Mouse (Mus musculus): ENCODE data around the gene Mocs3. TPM values are rescaled to one million over a fixed set of nuclear protein-coding genes. Genes with fewer than 3 reads are reported as not detected.

The Mocs3 gene
- total and polyA plus RNA-seq, 2 experiments from 2014 or later: 3.8 to 6.0 TPM

DNA sequence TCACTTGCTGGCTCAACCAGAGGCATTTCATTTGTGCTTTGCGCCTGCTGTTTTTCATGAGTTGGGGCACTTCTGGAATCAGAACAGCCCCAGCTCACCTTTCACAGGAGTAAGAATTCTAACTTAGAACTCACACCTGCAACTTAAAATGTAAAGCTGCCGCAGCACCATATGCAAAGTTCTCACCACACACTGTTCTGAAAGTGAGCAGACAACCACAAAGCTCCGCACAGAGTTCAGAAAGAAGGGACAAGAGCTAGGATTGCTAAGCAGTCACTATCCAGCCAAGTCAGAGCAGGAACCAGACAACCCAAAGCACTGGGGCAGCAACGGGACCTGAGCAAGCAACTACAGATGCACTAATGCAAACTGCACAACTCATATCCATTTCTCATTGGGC, 30.9 kb upstream of the Mocs3 start:
- Histone ChIP-seq H3K27me3 (ENCODE audit: control insufficient read depth, insufficient read depth, low read length) (no peaks in the 10 kb centered on the region), H3K36me3 (replicated peaks; ENCODE audit: control insufficient read depth, insufficient read depth, low read length) (peaks cover 18% of the 10 kb centered on the region; the same call in 1 of the 2 replicates), H3K27ac (ENCODE audit: low read depth) (no peak overlapping the region), H3K4me2 (ENCODE audit: low read depth, low read length) (no peak overlapping the region), H3K9ac (replicated peaks; ENCODE audit: low read depth, low read length) (no peak overlapping the region), H3K4me3 (ENCODE audit: low read depth, low read length) (no peak overlapping the region), H3K4me1 (ENCODE audit: control insufficient read depth, insufficient read depth) (peaks cover 30% of the 10 kb centered on the region), H3K9me3 (replicated peaks; ENCODE audit: control insufficient read depth, low read length) (no peaks in the 10 kb centered on the region)
- no peak for DNase-seq (ENCODE audit: low spot score)
- WGBS: 61% methylated on average over 4 of the region's 4 CpGs
- no peak for ATAC-seq (ENCODE audit: insufficient read depth, low read depth)
- TF ChIP-seq EP300 (IDR thresholded peaks at IDR 0.05; ENCODE audit: low read depth) (no peak), CTCF (IDR thresholded peaks at IDR 0.05; ENCODE audit: low read depth) (no peak)

DNA sequence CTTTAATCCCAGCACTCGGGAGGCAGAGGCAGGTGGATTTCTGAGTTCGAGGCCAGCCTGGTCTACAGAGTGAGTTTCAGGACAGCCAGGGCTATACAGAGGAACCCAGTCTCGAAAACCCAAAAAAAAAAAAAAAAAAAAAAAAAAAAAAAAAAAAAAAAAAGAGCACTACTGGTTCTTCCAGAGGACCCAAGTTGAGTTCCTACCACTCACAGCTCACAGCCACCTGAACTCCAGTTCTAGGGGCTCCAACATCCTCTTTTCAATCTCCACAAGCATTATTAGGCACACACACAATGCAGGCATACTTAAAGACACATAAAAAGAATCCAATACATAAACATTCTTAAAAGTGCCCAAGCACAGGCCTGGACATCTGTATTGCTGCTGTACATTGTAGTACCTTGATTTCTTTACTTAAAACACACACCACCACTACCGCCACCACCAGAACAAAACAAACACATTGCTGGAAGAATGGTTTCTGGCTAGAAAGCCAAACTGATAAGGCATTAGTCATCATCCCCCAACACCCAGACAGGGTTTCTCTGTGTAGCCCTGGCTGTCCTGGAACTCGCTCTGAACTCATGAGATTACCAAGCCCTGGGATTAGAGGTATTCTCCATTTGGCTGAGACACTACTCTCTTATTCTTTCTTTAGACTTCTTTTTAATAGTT, 30.3 kb upstream of the Mocs3 start:
- Histone ChIP-seq H3K4me1 (ENCODE audit: control insufficient read depth, insufficient read depth) (peaks cover 36% of the 10 kb centered on the region), H3K36me3 (replicated peaks; ENCODE audit: control insufficient read depth, insufficient read depth, low read length) (peaks cover 23% of the 10 kb centered on the region; the same call in 1 of the 2 replicates), H3K9ac (replicated peaks; ENCODE audit: low read depth, low read length) (no peak overlapping the region), H3K27ac (ENCODE audit: low read depth) (no peak overlapping the region), H3K4me3 (ENCODE audit: low read depth, low read length) (no peak overlapping the region), H3K27me3 (ENCODE audit: control insufficient read depth, insufficient read depth, low read length) (no peaks in the 10 kb centered on the region), H3K4me2 (ENCODE audit: low read depth, low read length) (no peak overlapping the region), H3K9me3 (replicated peaks; ENCODE audit: control insufficient read depth, low read length) (no peaks in the 10 kb centered on the region)
- 61% methylated on average over 4 of the region's 5 CpGs for WGBS
- DNase-seq (ENCODE audit: low spot score) (no peak), ATAC-seq (ENCODE audit: insufficient read depth, low read depth) (no peak)
- TF ChIP-seq CTCF (IDR thresholded peaks at IDR 0.05; ENCODE audit: low read depth) (no peak), EP300 (IDR thresholded peaks at IDR 0.05; ENCODE audit: low read depth) (no peak)

DNA sequence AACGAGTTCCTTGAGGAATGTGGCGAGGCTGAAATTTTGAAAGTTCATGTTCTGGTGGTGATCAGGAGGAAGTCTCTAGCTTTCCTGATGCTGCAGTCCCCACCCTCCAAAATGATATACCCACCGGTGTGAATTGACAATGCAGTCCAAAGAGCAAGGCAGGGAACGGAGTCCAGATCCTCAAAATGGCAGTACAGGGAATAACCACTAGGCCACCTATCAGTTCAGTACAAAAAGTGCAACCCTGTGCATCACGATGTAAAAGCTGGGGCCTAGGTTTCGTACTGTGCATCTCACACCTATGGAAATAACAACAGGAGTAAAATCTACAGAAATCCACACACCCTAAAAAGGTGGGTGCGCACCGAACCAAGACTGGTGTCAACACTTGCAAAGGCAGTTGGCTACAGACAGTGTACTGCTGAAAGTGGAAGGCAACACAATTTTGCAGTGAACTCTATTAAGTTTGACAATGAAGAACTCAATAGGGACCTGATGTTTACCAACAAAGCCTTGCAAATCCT, 25.9 kb upstream of the Mocs3 start:
- H3K9me3 ChIP-seq (replicated peaks; ENCODE audit: control insufficient read depth, low read length): no peaks in the 10 kb centered on the region
- ATAC-seq (ENCODE audit: insufficient read depth, low read depth) (no peak), DNase-seq (ENCODE audit: low spot score) (no peak)
- no peak for TF ChIP-seq CTCF (IDR thresholded peaks at IDR 0.05; ENCODE audit: low read depth)
- no peak for TF ChIP-seq EP300 (IDR thresholded peaks at IDR 0.05; ENCODE audit: low read depth)
- peaks cover 28% of the 10 kb centered on the region for H3K4me1 ChIP-seq (ENCODE audit: control insufficient read depth, insufficient read depth)
- no peak overlapping the region for H3K9ac ChIP-seq (replicated peaks; ENCODE audit: low read depth, low read length)
- WGBS: 61% methylated on average over 8 of the region's 8 CpGs
- no peaks in the 10 kb centered on the region for H3K27me3 ChIP-seq (ENCODE audit: control insufficient read depth, insufficient read depth, low read length)
- peak overlapping the region; percentile 85 for H3K4me2 ChIP-seq (ENCODE audit: low read depth, low read length)
- peaks cover 18% of the 10 kb centered on the region for H3K36me3 ChIP-seq (replicated peaks; ENCODE audit: control insufficient read depth, insufficient read depth, low read length)
- peak overlapping the region; percentile 92 for H3K4me3 ChIP-seq (ENCODE audit: low read depth, low read length)
- no peak overlapping the region for H3K27ac ChIP-seq (ENCODE audit: low read depth)

DNA sequence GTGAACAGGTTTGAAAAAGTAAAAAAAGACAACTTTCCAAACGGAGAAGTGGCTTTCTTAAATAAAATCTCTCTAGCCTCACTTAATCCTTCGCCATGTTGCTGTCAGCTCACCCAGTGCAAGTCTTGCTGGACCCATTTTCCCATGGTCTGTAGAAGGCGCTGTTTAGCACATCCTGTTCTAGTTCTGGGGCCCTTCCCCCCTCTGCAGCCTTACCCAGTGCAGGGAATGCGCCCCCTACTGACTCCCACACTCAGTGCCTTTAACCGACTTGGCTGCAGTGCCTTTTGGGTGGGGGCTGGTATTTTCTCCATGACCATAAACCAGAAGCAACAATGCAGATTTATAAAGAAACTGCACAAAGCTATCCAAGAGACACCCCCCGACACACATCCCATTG, 25.2 kb upstream of the Mocs3 start:
- peak overlapping the region; percentile 92 for H3K4me3 ChIP-seq (ENCODE audit: low read depth, low read length)
- H3K27ac ChIP-seq (ENCODE audit: low read depth): peak overlapping the region; percentile 98
- DNase-seq (ENCODE audit: low spot score): peak; percentile 96
- H3K27me3 ChIP-seq (ENCODE audit: control insufficient read depth, insufficient read depth, low read length): no peaks in the 10 kb centered on the region
- peak overlapping the region; percentile 99 for H3K9ac ChIP-seq (replicated peaks; ENCODE audit: low read depth, low read length)
- ATAC-seq (ENCODE audit: insufficient read depth, low read depth): peak; percentile 51
- H3K36me3 ChIP-seq (replicated peaks; ENCODE audit: control insufficient read depth, insufficient read depth, low read length): peaks cover 18% of the 10 kb centered on the region
- peak overlapping the region; percentile 85 for H3K4me2 ChIP-seq (ENCODE audit: low read depth, low read length)
- peak; percentile 59 for TF ChIP-seq EP300 (IDR thresholded peaks at IDR 0.05; ENCODE audit: low read depth)
- TF ChIP-seq CTCF (IDR thresholded peaks at IDR 0.05; ENCODE audit: low read depth): peak; percentile 97
- H3K4me1 ChIP-seq (ENCODE audit: control insufficient read depth, insufficient read depth): peaks cover 25% of the 10 kb centered on the region
- no peaks in the 10 kb centered on the region for H3K9me3 ChIP-seq (replicated peaks; ENCODE audit: control insufficient read depth, low read length)
- WGBS: 6% methylated on average over 6 of the region's 6 CpGs

DNA sequence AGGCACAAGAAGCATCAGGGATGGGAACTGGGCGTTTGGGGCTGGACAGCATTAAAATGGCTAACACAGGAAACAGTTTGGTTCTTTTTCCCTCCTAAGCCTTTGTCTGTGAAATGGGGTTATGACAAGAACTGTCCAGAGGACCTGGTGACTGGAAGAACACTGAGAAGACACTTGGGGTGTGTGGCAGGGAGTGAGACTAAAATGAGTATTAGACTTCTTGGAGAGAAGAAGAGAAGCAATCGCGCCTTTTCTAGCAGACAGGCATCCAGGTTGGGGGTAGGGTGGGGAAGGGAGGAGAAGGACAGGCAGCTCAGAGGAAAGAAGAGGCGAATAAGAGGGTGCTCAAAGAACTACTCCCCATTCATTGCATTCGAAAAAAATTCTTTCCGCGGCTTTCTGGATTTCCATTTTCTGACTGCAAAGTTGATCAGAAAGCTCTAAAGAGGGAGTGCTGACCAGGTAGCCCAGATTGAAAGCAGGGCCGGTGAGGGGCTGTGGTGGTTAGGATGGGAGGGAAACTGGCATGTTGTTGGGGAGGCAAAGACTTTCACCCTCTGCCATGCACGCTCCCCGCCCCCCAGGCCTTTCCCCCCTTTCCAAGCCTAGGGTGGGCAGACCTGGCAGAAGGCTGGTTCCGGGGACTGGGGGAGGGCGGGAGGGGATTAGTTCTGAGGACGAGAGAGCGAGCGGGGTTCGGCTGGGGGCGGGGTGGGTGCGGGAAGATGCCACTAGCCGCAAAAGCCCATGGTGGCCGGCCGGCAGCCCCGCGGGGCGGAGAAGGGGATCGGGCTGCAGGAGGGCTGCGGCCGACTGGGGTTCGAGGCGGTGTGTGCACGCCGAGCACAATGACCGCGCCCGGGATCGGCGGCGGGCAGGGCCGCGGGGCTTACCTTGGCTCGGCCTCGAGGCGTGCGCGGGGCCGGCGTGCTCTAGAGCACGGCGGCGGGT, 24.5 kb upstream of the Mocs3 start:
- WGBS: under 1% methylated on average over 42 of the region's 49 CpGs
- peak overlapping the region; percentile 98 for H3K27ac ChIP-seq (ENCODE audit: low read depth)
- H3K4me3 ChIP-seq (ENCODE audit: low read depth, low read length): peak overlapping the region; percentile 92
- no peak for DNase-seq (ENCODE audit: low spot score)
- peaks cover 24% of the 10 kb centered on the region for H3K36me3 ChIP-seq (replicated peaks; ENCODE audit: control insufficient read depth, insufficient read depth, low read length)
- peak overlapping the region; percentile 85 for H3K4me2 ChIP-seq (ENCODE audit: low read depth, low read length)
- peak; percentile 8; the same call in 1 of the 2 replicates for ATAC-seq (ENCODE audit: insufficient read depth, low read depth)
- TF ChIP-seq CTCF (IDR thresholded peaks at IDR 0.05; ENCODE audit: low read depth): no peak
- TF ChIP-seq EP300 (IDR thresholded peaks at IDR 0.05; ENCODE audit: low read depth): no peak
- H3K4me1 ChIP-seq (ENCODE audit: control insufficient read depth, insufficient read depth): peaks cover 18% of the 10 kb centered on the region
- H3K27me3 ChIP-seq (ENCODE audit: control insufficient read depth, insufficient read depth, low read length): no peaks in the 10 kb centered on the region
- H3K9ac ChIP-seq (replicated peaks; ENCODE audit: low read depth, low read length): peak overlapping the region; percentile 99
- no peaks in the 10 kb centered on the region for H3K9me3 ChIP-seq (replicated peaks; ENCODE audit: control insufficient read depth, low read length)
